Mouse (Mus musculus) liver, adult 2 months (tissue): ENCODE data around the gene Tmem204.

Experiments
- CTCF ChIP-seq: fragments of 200-500 bp; IDR thresholded peaks from 2 replicates; pipeline ENCODE4 v1.5.1; 2011; ENCODE audit warnings: low read depth, low read length, control low read depth
- POLR2A ChIP-seq: fragments of 200-500 bp; IDR thresholded peaks from 2 replicates; pipeline ENCODE4 v1.6.1; 2011; ENCODE audit warnings: low read length, control low read depth; ENCODE audit not compliant: insufficient read depth; ENCODE audit errors: extremely low read depth

DNA sequence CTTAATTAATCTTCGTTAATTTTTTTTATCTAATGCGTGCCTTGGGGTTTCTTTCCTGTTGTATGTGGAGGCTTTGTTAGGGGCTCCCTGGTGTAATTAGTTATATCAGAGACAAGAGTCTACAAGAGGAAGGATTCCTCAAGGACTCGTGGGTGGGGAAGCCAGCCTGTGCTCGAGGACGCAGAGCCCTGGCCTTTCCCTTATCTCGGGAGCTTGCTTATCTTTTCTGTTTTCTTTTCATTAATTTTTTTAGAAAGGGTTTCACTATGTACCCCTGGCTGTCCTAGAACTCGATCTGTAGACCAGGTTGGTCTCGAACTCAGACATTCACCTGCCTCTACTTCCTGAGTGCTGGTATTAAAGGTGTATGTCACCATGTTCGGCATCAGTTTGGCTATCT lies 44.3 kb upstream of the Tmem204 start:
- TF ChIP-seq CTCF (no peak), POLR2A (no peak)
